Mouse (Mus musculus) MN1 (cell line): ENCODE measurements around the gene Cckar.
A peak's percentile ranks its signal among the peaks of the same experiment; 100 is the strongest.

ENCODE experiments used
- DNase-seq: peaks from one replicate; pipeline ENCODE4 v3.0.0-alpha.2; 2016; ENCODE audit warnings: low spot score

The Cckar gene

GRCm38 (mm10) chr5:53672352-53672751 is 35.2 kb downstream of the Cckar start:
- peak; percentile 74 for DNase-seq

- DNase-seq: no peak
Measured at GRCm38 (mm10) chr5:53671507-53671906, 36.0 kb downstream of the Cckar start.

- DNase-seq: no peak
Measured at GRCm38 (mm10) chr5:53670321-53670938, 37.1 kb downstream of the Cckar start.

GRCm38 (mm10) chr5:53668021-53668420 is 39.5 kb downstream of the Cckar start:
- DNase-seq: no peak

- DNase-seq: no peak
Measured at GRCm38 (mm10) chr5:53663665-53664064, 43.8 kb downstream of the Cckar start.

GRCm38 (mm10) chr5:53662413-53662812 is 45.1 kb downstream of the Cckar start:
- no peak for DNase-seq

- no peak for DNase-seq
Measured at GRCm38 (mm10) chr5:53661508-53661907, 46.0 kb downstream of the Cckar start.

- peak; percentile 36 for DNase-seq
Measured at GRCm38 (mm10) chr5:53657925-53658324, 49.6 kb downstream of the Cckar start.

GRCm38 (mm10) chr5:53656596-53656995 is 50.9 kb downstream of the Cckar start:
- DNase-seq: no peak
